Mouse (Mus musculus): ENCODE measurements at regions not wholly inside any gene's neighbourhood (a gene's known extent, or its start where the extent isn't known, plus 50 kb on each side); places are given as distances from the start of the nearest gene placed in this dataset.

GRCm38 (mm10) chr19:14890241-14891089, 292.6 kb upstream of the Tle4 start:
- no peaks in the 10 kb centered on the region for H3K36me3 ChIP-seq
- peak; percentile 86 for ATAC-seq
- H3K4me3 ChIP-seq (replicated peaks), result peak overlapping the region; percentile 32
- peak overlapping the region; percentile 54 for H3K9ac ChIP-seq (replicated peaks)
- peak overlapping the region; percentile 59 for H3K4me2 ChIP-seq (replicated peaks)
- H3K4me1 ChIP-seq (replicated peaks), result peaks cover 45% of the 10 kb centered on the region
- peaks cover 24% of the 10 kb centered on the region for H3K27me3 ChIP-seq
- 1% methylated on average over 21 of the region's 21 CpGs for WGBS
- H3K9me3 ChIP-seq, result no peaks in the 10 kb centered on the region
- peak overlapping the region; percentile 85 for H3K27ac ChIP-seq

- peak; percentile 41 for ATAC-seq
These were observed 291.9 kb upstream of the Tle4 start for GRCm38 (mm10) chr19:14889794-14890193.

GRCm38 (mm10) chr19:14883707-14884421, 286.0 kb upstream of the Tle4 start:
- Histone ChIP-seq H3K4me2 (replicated peaks) (no peak overlapping the region), H3K27ac (no peak overlapping the region), H3K4me3 (replicated peaks) (no peak overlapping the region), H3K36me3 (no peaks in the 10 kb centered on the region), H3K4me1 (replicated peaks) (peaks cover 19% of the 10 kb centered on the region), H3K27me3 (peaks cover 31% of the 10 kb centered on the region), H3K9me3 (no peaks in the 10 kb centered on the region), H3K9ac (replicated peaks) (no peak overlapping the region)
- peak; percentile 69; the same call in 1 of the 2 replicates for ATAC-seq
- WGBS, result 38% methylated on average over 8 of the region's 8 CpGs

More at GRCm38 (mm10) chr19:14889794-14890193, 291.9 kb upstream of the Tle4 start:
- Histone ChIP-seq H3K4me3 (replicated peaks) (0 out of 2 replicates have a peak overlapping the region, but pooled peaks have one; percentile 32), H3K9me3 (no peaks in the 10 kb centered on the region), H3K4me2 (replicated peaks) (peak overlapping the region; percentile 59), H3K36me3 (no peaks in the 10 kb centered on the region), H3K9ac (replicated peaks) (no peak overlapping the region), H3K27me3 (peaks cover 22% of the 10 kb centered on the region), H3K27ac (peak overlapping the region; percentile 85), H3K4me1 (replicated peaks) (peaks cover 45% of the 10 kb centered on the region)
- WGBS, result 19% methylated on average over 3 of the region's 3 CpGs

GRCm38 (mm10) chr19:14880818-14881217, 283.0 kb upstream of the Tle4 start:
- no peak for ATAC-seq
- no peak overlapping the region for H3K4me3 ChIP-seq (replicated peaks)
- no peak overlapping the region for H3K27ac ChIP-seq
- H3K4me1 ChIP-seq (replicated peaks), result peaks cover 13% of the 10 kb centered on the region
- H3K9ac ChIP-seq (replicated peaks), result no peak overlapping the region
- H3K36me3 ChIP-seq, result no peaks in the 10 kb centered on the region
- 92% methylated on average over 4 of the region's 4 CpGs for WGBS
- no peak overlapping the region for H3K4me2 ChIP-seq (replicated peaks)
- peaks cover 23% of the 10 kb centered on the region for H3K27me3 ChIP-seq
- no peaks in the 10 kb centered on the region for H3K9me3 ChIP-seq

GRCm38 (mm10) chr19:14873986-14874385, 276.1 kb upstream of the Tle4 start:
- H3K36me3 ChIP-seq, result no peaks in the 10 kb centered on the region
- H3K27ac ChIP-seq, result no peak overlapping the region
- no peak overlapping the region for H3K4me3 ChIP-seq (replicated peaks)
- peaks cover 13% of the 10 kb centered on the region for H3K4me1 ChIP-seq (replicated peaks)
- WGBS, result 92% methylated on average over 1 of the region's 1 CpGs
- no peak for ATAC-seq
- no peaks in the 10 kb centered on the region for H3K9me3 ChIP-seq
- H3K4me2 ChIP-seq (replicated peaks), result no peak overlapping the region
- peaks cover 10% of the 10 kb centered on the region; the same call in 1 of the 2 replicates for H3K27me3 ChIP-seq
- H3K9ac ChIP-seq (replicated peaks), result no peak overlapping the region

GRCm38 (mm10) chr19:14871178-14871867, 273.5 kb upstream of the Tle4 start:
- Histone ChIP-seq H3K27me3 (peaks cover 15% of the 10 kb centered on the region; the same call in 1 of the 2 replicates), H3K9ac (replicated peaks) (no peak overlapping the region), H3K4me3 (replicated peaks) (no peak overlapping the region), H3K4me1 (replicated peaks) (peaks cover 13% of the 10 kb centered on the region), H3K36me3 (no peaks in the 10 kb centered on the region), H3K27ac (0 out of 2 replicates have a peak overlapping the region, but pooled peaks have one; percentile 47), H3K9me3 (no peaks in the 10 kb centered on the region), H3K4me2 (replicated peaks) (no peak overlapping the region)
- WGBS, result 4% methylated on average over 7 of the region's 7 CpGs
- ATAC-seq, result peak; percentile 98

- peaks cover 33% of the 10 kb centered on the region for H3K27me3 ChIP-seq
- no peak overlapping the region for H3K9ac ChIP-seq (replicated peaks)
- WGBS, result 18% methylated on average over 13 of the region's 13 CpGs
- peaks cover 6% of the 10 kb centered on the region; the same call in 1 of the 2 replicates for H3K9me3 ChIP-seq
- ATAC-seq, result no peak
- H3K27ac ChIP-seq, result no peak overlapping the region
- no peak overlapping the region for H3K4me2 ChIP-seq (replicated peaks)
- H3K4me3 ChIP-seq (replicated peaks), result no peak overlapping the region
- no peaks in the 10 kb centered on the region for H3K36me3 ChIP-seq
- H3K4me1 ChIP-seq (replicated peaks), result peaks cover 9% of the 10 kb centered on the region
These were observed 265.0 kb upstream of the Tle4 start for GRCm38 (mm10) chr19:14862654-14863468.

GRCm38 (mm10) chr19:14855036-14855435, 257.2 kb upstream of the Tle4 start:
- H3K4me3 ChIP-seq (replicated peaks), result no peak overlapping the region
- 71% methylated on average over 2 of the region's 2 CpGs for WGBS
- H3K36me3 ChIP-seq, result no peaks in the 10 kb centered on the region
- peaks cover 2% of the 10 kb centered on the region; the same call in 1 of the 2 replicates for H3K9me3 ChIP-seq
- no peak for ATAC-seq
- no peaks in the 10 kb centered on the region; the same call in 1 of the 2 replicates for H3K27me3 ChIP-seq
- H3K4me2 ChIP-seq (replicated peaks), result no peak overlapping the region
- H3K9ac ChIP-seq (replicated peaks), result no peak overlapping the region
- H3K27ac ChIP-seq, result no peak overlapping the region
- no peaks in the 10 kb centered on the region for H3K4me1 ChIP-seq (replicated peaks)

- no peak overlapping the region for H3K4me2 ChIP-seq (replicated peaks)
- 89% methylated on average over 4 of the region's 4 CpGs for WGBS
- H3K4me1 ChIP-seq (replicated peaks), result 0 out of 2 replicates have a peak, but pooled peaks cover under 1% of the 10 kb centered on the region
- no peak overlapping the region for H3K9ac ChIP-seq (replicated peaks)
- H3K27me3 ChIP-seq, result peaks cover 9% of the 10 kb centered on the region
- no peak overlapping the region for H3K27ac ChIP-seq
- no peaks in the 10 kb centered on the region for H3K9me3 ChIP-seq
- H3K4me3 ChIP-seq (replicated peaks), result no peak overlapping the region
- no peak for ATAC-seq
- no peaks in the 10 kb centered on the region for H3K36me3 ChIP-seq
These were observed 255.6 kb upstream of the Tle4 start for GRCm38 (mm10) chr19:14853416-14853815.

- ATAC-seq, result no peak
These were observed 251.7 kb upstream of the Tle4 start for GRCm38 (mm10) chr19:14849561-14849960.

GRCm38 (mm10) chr19:14847120-14847519, 249.3 kb upstream of the Tle4 start:
- H3K4me2 ChIP-seq (replicated peaks), result no peak overlapping the region
- H3K4me3 ChIP-seq (replicated peaks), result no peak overlapping the region
- ATAC-seq, result no peak
- H3K27me3 ChIP-seq, result peaks cover 16% of the 10 kb centered on the region
- no peaks in the 10 kb centered on the region for H3K36me3 ChIP-seq
- peaks cover 14% of the 10 kb centered on the region for H3K4me1 ChIP-seq (replicated peaks)
- H3K9ac ChIP-seq (replicated peaks), result no peak overlapping the region
- 5% methylated on average over 4 of the region's 4 CpGs for whole genome bisulfite sequencing
- H3K9me3 ChIP-seq, result no peaks in the 10 kb centered on the region
- H3K27ac ChIP-seq, result no peak overlapping the region

More at GRCm38 (mm10) chr19:14849561-14849960, 251.7 kb upstream of the Tle4 start:
- no peak overlapping the region for H3K4me3 ChIP-seq (replicated peaks)
- H3K9ac ChIP-seq (replicated peaks), result no peak overlapping the region
- H3K4me1 ChIP-seq (replicated peaks), result peaks cover 14% of the 10 kb centered on the region
- no peak overlapping the region for H3K4me2 ChIP-seq (replicated peaks)
- H3K36me3 ChIP-seq, result no peaks in the 10 kb centered on the region
- peaks cover 16% of the 10 kb centered on the region for H3K27me3 ChIP-seq
- WGBS, result 90% methylated on average over 1 of the region's 1 CpGs
- H3K9me3 ChIP-seq, result no peaks in the 10 kb centered on the region
- H3K27ac ChIP-seq, result no peak overlapping the region
